Mouse (Mus musculus): ENCODE results near the gene Ubqln1.

The Ubqln1 gene

GRCm38 (mm10) chr13:58215592-58216341 lies at the start of gene Ubqln1:
Gene Ubqln1 (minus strand): TSS chr13:58215653.
- in situ Hi-C loops (cut with MboI), result no loop called here

- in situ Hi-C loops (cut with MboI), result no loop called here
These were observed 48.1 kb upstream of the Ubqln1 start for GRCm38 (mm10) chr13:58263546-58263945.

- in situ Hi-C loops (cut with MboI), result no loop called here
These were observed 46.2 kb upstream of the Ubqln1 start for GRCm38 (mm10) chr13:58261674-58262073.

- in situ Hi-C loops (cut with MboI), result no loop called here
These were observed 37.8 kb upstream of the Ubqln1 start for GRCm38 (mm10) chr13:58253268-58253667.

- in situ Hi-C loops (cut with MboI), result no loop called here
These were observed 33.5 kb upstream of the Ubqln1 start for GRCm38 (mm10) chr13:58248957-58249356.

GRCm38 (mm10) chr13:58236536-58236935 lies 21.1 kb upstream of the Ubqln1 start:
- in situ Hi-C loops (cut with MboI), result no loop called here

- in situ Hi-C loops (cut with MboI), result loop anchor here (5.0 kb wide), 1 partner anchor 45 kb away; no protein-coding TSS in a partner anchor
These were observed 17.2 kb upstream of the Ubqln1 start for GRCm38 (mm10) chr13:58232611-58233010.

- in situ Hi-C loops (cut with MboI), result loop anchor here (5.0 kb wide), 1 partner anchor 45 kb away; no protein-coding TSS in a partner anchor
These were observed 16.6 kb upstream of the Ubqln1 start for GRCm38 (mm10) chr13:58232070-58232469.

DNA sequence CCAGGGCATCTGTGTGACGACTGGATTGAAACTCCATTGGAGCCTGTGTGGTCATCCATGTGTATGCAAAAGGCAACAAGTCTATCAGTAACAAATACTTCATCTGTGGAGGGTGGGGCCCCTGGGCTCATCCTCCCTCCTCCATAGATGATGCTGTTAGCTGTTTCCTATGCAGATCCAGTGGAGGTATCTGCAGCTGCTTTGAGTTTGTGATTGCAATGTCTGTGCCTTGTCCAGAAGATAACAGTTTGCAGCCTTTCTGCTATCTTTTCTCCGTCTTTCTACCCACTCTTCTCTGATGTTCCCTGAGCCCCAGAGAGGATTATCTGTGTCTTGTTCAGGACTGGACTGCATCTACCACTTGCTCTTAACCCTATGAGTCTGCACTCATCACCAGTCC lies 13.2 kb upstream of the Ubqln1 start:
- in situ Hi-C loops (cut with MboI), result no loop called here

DNA sequence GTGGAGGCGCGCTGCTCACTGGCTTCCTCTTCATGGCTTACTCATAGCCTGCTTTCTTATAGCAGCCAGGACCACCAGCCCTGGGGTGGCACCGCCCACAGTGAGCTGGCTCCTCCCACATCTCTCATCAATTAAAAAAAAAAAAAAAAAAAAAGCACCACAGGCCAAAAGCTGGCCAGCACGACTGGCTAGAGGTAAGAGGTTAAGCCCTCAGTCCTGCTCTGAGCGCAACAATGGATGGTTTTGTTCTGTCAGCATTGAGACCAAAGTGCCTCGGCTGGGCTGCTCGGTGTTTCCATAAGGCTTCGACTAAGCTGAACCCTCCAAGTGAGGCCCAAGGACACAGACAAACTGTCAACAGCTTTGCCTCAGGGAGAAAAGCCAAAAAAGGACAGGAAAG lies 10.2 kb upstream of the Ubqln1 start:
- in situ Hi-C loops (cut with MboI), result no loop called here

GRCm38 (mm10) chr13:58220206-58220605 lies 4.8 kb upstream of the Ubqln1 start:
- in situ Hi-C loops (cut with MboI), result no loop called here

DNA sequence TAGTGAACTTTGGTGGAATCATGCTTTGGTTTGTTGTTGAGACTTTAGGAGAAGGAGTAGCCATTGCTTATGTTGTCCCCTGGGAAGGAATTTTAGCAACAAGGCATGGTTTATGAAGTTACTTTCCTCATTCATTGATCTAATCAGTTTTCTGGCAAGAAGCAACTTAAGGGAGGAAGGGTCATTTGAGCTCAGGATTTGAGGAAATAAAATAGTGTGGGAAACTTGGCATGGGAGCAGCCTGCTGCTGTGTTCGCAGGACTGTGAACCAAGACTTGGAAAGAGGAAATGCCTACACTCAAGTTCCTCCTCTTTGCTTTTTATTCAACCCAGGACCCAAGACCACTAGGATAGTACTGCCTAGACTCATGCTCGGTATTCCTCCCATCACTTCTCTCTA lies 2.1 kb upstream of the Ubqln1 start:
- in situ Hi-C loops (cut with MboI), result no loop called here

- in situ Hi-C loops (cut with MboI), result no loop called here
These were observed 942 bp upstream of the Ubqln1 start for GRCm38 (mm10) chr13:58216395-58216794.

DNA sequence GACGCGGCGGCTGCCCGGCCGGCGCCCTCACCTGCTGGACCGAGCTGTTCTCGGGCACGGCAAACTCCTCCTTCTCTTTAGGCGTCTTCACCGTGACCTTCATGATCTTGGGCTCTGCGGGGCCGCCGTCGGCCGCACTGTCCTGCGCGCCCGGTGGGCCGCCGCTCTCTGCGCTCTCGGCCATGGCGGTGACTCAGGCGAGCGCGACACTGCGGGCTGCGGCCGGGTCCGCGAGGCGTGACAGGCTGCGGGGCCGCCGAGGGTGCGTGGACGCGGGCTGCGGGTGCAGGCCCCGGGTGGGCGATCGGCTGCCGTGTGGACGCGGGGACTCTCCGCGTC lies 231 bp downstream of the Ubqln1 start:
- in situ Hi-C loops (cut with MboI), result no loop called here

DNA sequence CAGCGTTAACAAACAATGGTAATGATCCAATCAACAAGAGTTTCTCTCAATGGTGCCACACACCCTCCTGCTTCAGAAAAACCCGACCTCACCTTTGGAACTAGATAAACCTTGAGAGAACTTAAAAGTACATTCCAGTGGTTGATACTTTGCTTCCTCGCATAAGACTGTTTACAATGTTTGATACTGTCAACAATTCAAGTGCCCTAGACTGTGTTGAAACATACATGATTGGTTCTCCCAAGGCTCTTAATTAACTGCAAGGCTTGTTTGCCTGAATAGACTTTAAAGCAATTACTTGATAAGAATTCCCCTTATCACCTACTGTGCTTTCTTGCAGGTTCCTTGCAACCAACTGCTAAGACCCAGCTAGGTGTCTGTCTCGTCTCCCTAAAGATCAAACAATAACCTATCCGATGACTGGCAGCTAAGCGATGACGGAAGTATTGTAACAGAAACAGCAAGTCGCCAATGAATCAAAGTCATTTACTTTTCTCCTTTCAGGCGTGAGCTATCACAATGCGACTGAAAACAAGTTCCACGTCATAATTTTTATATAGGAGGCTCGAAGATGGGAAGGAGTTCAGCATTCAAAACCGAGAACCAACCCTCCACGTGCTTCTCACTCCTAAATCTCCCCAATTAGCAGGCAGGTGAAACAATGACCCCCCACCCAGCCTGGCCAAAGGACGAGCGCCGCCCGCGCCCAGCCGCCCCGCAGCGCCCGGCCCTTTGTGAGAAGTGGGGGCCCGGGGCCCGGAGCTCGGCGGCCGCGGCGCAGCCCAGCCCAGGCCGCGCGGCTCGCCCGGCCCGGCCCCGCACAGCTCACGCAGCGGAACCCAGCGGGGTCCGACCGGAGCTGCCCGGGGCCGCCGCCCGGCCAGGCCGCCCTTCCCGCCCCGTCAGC lies 854 bp downstream of the Ubqln1 start:
- in situ Hi-C loops (cut with MboI), result no loop called here

DNA sequence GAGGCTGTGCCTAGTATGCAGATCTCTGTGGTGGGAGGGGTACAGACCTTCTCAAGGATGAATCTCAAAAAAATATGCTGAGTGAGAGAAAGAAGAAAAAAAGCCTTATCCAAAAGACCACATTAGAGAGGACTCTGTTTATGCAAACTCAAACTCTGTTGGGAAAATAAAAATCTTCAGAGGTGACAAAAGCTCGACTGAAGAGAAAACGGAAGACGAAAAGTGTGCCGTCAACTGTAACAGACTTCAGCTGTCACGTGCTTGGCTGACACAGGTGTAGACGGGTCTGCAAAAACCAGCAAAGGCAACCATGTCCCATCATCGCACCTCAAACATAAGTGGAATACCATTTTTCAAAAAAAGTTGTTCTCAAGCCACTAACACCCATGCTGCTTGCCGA lies 1.7 kb downstream of the Ubqln1 start:
- in situ Hi-C loops (cut with MboI), result no loop called here

DNA sequence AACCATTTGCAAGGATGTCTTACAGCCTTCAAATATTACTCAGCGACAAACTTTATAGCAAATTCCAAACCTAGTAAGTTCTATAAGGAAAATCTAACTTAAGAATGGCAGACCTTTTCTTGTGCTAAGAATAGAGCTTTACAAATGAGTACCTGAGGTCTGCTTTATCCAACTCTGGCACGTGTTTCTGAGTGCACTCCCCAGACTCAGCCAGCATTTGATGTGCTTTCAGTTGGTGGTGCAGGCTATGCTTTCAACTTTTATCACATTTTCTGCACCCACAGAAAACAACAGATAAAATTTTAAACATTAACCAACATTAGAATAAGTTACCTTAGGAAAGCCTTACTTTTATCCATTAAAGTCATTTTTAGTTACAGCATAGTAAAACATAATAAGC lies 2.9 kb downstream of the Ubqln1 start:
- in situ Hi-C loops (cut with MboI), result no loop called here

- in situ Hi-C loops (cut with MboI), result no loop called here
These were observed 5.0 kb downstream of the Ubqln1 start for GRCm38 (mm10) chr13:58210441-58210840.

- in situ Hi-C loops (cut with MboI), result no loop called here
These were observed 9.4 kb downstream of the Ubqln1 start for GRCm38 (mm10) chr13:58206084-58206483.

GRCm38 (mm10) chr13:58204986-58205385 lies 10.5 kb downstream of the Ubqln1 start:
- in situ Hi-C loops (cut with MboI), result no loop called here

DNA sequence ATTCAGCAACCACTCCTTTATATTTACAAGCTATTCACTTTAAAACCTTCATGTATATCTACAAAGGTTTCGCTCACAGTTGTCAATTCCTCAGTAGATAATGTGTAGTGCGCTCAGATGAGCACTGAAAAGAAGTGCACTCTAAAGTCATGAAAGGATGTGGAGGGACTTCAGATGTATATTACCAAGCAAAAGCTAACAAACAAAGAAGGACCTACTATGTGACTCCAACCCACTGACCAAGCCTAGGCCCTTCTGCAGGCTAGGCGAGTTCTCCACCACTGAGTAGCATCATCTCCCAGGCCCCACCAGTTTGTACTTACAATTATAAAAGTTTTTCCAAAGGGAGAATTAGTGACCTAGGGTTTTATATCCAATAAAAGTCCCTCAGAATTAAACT lies 11.3 kb downstream of the Ubqln1 start:
- in situ Hi-C loops (cut with MboI), result no loop called here

DNA sequence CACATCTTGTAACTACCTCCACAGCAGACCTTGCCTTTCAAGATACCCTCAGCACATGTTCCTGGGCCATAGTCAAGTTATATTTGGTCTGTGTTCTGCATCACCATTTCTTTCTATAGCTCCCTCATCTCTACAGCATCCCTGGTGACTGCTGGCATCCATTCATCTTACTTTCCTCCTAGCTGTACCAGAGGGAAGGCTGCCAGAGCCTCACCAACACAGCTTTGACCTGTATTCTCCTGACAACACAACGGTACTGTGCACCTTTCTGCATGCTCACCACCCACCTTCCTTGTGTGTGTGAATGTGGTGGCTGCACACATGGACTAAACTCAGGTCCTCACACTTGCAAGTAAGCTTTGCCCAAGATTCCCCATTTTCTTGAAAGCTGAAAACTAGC lies 12.6 kb downstream of the Ubqln1 start:
- in situ Hi-C loops (cut with MboI), result no loop called here

- in situ Hi-C loops (cut with MboI), result no loop called here
These were observed 13.5 kb downstream of the Ubqln1 start for GRCm38 (mm10) chr13:58201908-58202307.
